Mouse (Mus musculus): Measurements from ENCODE around the gene Mr1. TPM values are rescaled to one million over a fixed set of nuclear protein-coding genes. Genes with fewer than 3 reads are reported as not detected.

The Mr1 gene
- polyA plus RNA-seq, 1 experiment: 1.1 TPM

GRCm38 (mm10) chr1:155145620-155146019 lies 994 bp downstream of the Mr1 start:
- Histone ChIP-seq H3K36me3 (replicated peaks; ENCODE audit: low read length) (peaks cover 12% of the 10 kb centered on the region), H3K4me1 (peaks cover 47% of the 10 kb centered on the region), H3K27me3 (replicated peaks) (no peaks in the 10 kb centered on the region), H3K9me3 (peaks cover 5% of the 10 kb centered on the region), H3K4me3 (replicated peaks) (peak overlapping the region; percentile 94)
- TF ChIP-seq FLI1 (IDR thresholded peaks at IDR 0.05; ENCODE audit: low read length) (no peak), GATA1 (IDR thresholded peaks at IDR 0.05; ENCODE audit: borderline replicate concordance, low read length) (no peak)

- Histone ChIP-seq H3K36me3 (replicated peaks; ENCODE audit: low read length) (peaks cover 42% of the 10 kb centered on the region), H3K27me3 (replicated peaks) (no peaks in the 10 kb centered on the region), H3K9me3 (no peaks in the 10 kb centered on the region), H3K4me3 (replicated peaks) (no peak overlapping the region), H3K4me1 (peaks cover 48% of the 10 kb centered on the region)
- TF ChIP-seq FLI1 (IDR thresholded peaks at IDR 0.05; ENCODE audit: low read length): no peak
- no peak for TF ChIP-seq GATA1 (IDR thresholded peaks at IDR 0.05; ENCODE audit: borderline replicate concordance, low read length)
Measured at GRCm38 (mm10) chr1:155140076-155140475, 6.5 kb downstream of the Mr1 start.

- no peak for TF ChIP-seq GATA1 (IDR thresholded peaks at IDR 0.05; ENCODE audit: borderline replicate concordance, low read length)
- TF ChIP-seq FLI1 (IDR thresholded peaks at IDR 0.05; ENCODE audit: low read length): no peak
- Histone ChIP-seq H3K36me3 (replicated peaks; ENCODE audit: low read length) (peaks cover 52% of the 10 kb centered on the region), H3K4me1 (peaks cover 47% of the 10 kb centered on the region), H3K27me3 (replicated peaks) (peaks cover 2% of the 10 kb centered on the region), H3K9me3 (no peaks in the 10 kb centered on the region), H3K4me3 (replicated peaks) (no peak overlapping the region)
Measured at GRCm38 (mm10) chr1:155138795-155139194, 7.8 kb downstream of the Mr1 start.

- H3K4me3 ChIP-seq (replicated peaks): no peak overlapping the region
- peaks cover 2% of the 10 kb centered on the region for H3K27me3 ChIP-seq (replicated peaks)
- peaks cover 84% of the 10 kb centered on the region for H3K36me3 ChIP-seq (replicated peaks; ENCODE audit: low read length)
- TF ChIP-seq GATA1 (IDR thresholded peaks at IDR 0.05; ENCODE audit: borderline replicate concordance, low read length): no peak
- no peak for TF ChIP-seq FLI1 (IDR thresholded peaks at IDR 0.05; ENCODE audit: low read length)
- peaks cover 26% of the 10 kb centered on the region for H3K4me1 ChIP-seq
- peaks cover 10% of the 10 kb centered on the region for H3K9me3 ChIP-seq
Measured at GRCm38 (mm10) chr1:155134866-155135265, 11.7 kb downstream of the Mr1 start.

GRCm38 (mm10) chr1:155127429-155127934 lies 19.1 kb downstream of the Mr1 start:
- Histone ChIP-seq H3K4me1 (0 out of 2 replicates have a peak, but pooled peaks cover 1% of the 10 kb centered on the region), H3K27me3 (replicated peaks) (peaks cover 2% of the 10 kb centered on the region), H3K9me3 (peaks cover 17% of the 10 kb centered on the region), H3K4me3 (replicated peaks) (no peak overlapping the region), H3K36me3 (replicated peaks; ENCODE audit: low read length) (peaks cover 53% of the 10 kb centered on the region)
- TF ChIP-seq GATA1 (IDR thresholded peaks at IDR 0.05; ENCODE audit: borderline replicate concordance, low read length): no peak
- no peak for TF ChIP-seq FLI1 (IDR thresholded peaks at IDR 0.05; ENCODE audit: low read length)

GRCm38 (mm10) chr1:155126716-155127115 lies 19.9 kb downstream of the Mr1 start:
- Histone ChIP-seq H3K4me3 (replicated peaks) (no peak overlapping the region), H3K9me3 (peaks cover 17% of the 10 kb centered on the region), H3K36me3 (replicated peaks; ENCODE audit: low read length) (peaks cover 45% of the 10 kb centered on the region), H3K4me1 (peaks cover 7% of the 10 kb centered on the region; the same call in 1 of the 2 replicates), H3K27me3 (replicated peaks) (peaks cover 2% of the 10 kb centered on the region)
- no peak for TF ChIP-seq GATA1 (IDR thresholded peaks at IDR 0.05; ENCODE audit: borderline replicate concordance, low read length)

GRCm38 (mm10) chr1:155124397-155124796 lies 22.2 kb downstream of the Mr1 start:
- H3K4me3 ChIP-seq (replicated peaks): no peak overlapping the region
- peaks cover 7% of the 10 kb centered on the region; the same call in 1 of the 2 replicates for H3K4me1 ChIP-seq
- H3K9me3 ChIP-seq: peaks cover 7% of the 10 kb centered on the region
- peaks cover 22% of the 10 kb centered on the region for H3K36me3 ChIP-seq (replicated peaks; ENCODE audit: low read length)
- H3K27me3 ChIP-seq (replicated peaks): peaks cover 2% of the 10 kb centered on the region
- no peak for TF ChIP-seq FLI1 (IDR thresholded peaks at IDR 0.05; ENCODE audit: low read length)
- no peak for TF ChIP-seq GATA1 (IDR thresholded peaks at IDR 0.05; ENCODE audit: borderline replicate concordance, low read length)

GRCm38 (mm10) chr1:155121977-155122939 lies 24.4 kb downstream of the Mr1 start:
- no peak overlapping the region for H3K4me3 ChIP-seq (replicated peaks)
- peaks cover 4% of the 10 kb centered on the region for H3K27me3 ChIP-seq (replicated peaks)
- peaks cover 7% of the 10 kb centered on the region for H3K9me3 ChIP-seq
- H3K36me3 ChIP-seq (replicated peaks; ENCODE audit: low read length): peaks cover under 1% of the 10 kb centered on the region
- peaks cover 20% of the 10 kb centered on the region for H3K4me1 ChIP-seq
- TF ChIP-seq FLI1 (IDR thresholded peaks at IDR 0.05; ENCODE audit: low read length): no peak
- no peak for TF ChIP-seq GATA1 (IDR thresholded peaks at IDR 0.05; ENCODE audit: borderline replicate concordance, low read length)

- peaks cover 26% of the 10 kb centered on the region for H3K4me1 ChIP-seq
- H3K27me3 ChIP-seq (replicated peaks): peaks cover 18% of the 10 kb centered on the region
- H3K36me3 ChIP-seq (replicated peaks; ENCODE audit: low read length): no peaks in the 10 kb centered on the region
- H3K4me3 ChIP-seq (replicated peaks): no peak overlapping the region
- TF ChIP-seq FLI1 (IDR thresholded peaks at IDR 0.05; ENCODE audit: low read length) (no peak), GATA1 (IDR thresholded peaks at IDR 0.05; ENCODE audit: borderline replicate concordance, low read length) (no peak)
- no peaks in the 10 kb centered on the region; the same call in 1 of the 2 replicates for H3K9me3 ChIP-seq
Measured at GRCm38 (mm10) chr1:155119719-155120118, 26.9 kb downstream of the Mr1 start.

- H3K27me3 ChIP-seq (replicated peaks): peaks cover 49% of the 10 kb centered on the region
Measured at GRCm38 (mm10) chr1:155113946-155114345, 32.7 kb downstream of the Mr1 start.

More at GRCm38 (mm10) chr1:155113946-155114345, 32.7 kb downstream of the Mr1 start:
- no peaks in the 10 kb centered on the region for H3K36me3 ChIP-seq (replicated peaks; ENCODE audit: low read length)
- H3K4me3 ChIP-seq (replicated peaks): no peak overlapping the region
- TF ChIP-seq GATA1 (IDR thresholded peaks at IDR 0.05; ENCODE audit: borderline replicate concordance, low read length) (no peak), FLI1 (IDR thresholded peaks at IDR 0.05; ENCODE audit: low read length) (no peak)
- peaks cover 44% of the 10 kb centered on the region for H3K4me1 ChIP-seq
- no peaks in the 10 kb centered on the region for H3K9me3 ChIP-seq
